ENCODE assay signal across 21 mouse cellular contexts in the genomic region with DNA sequence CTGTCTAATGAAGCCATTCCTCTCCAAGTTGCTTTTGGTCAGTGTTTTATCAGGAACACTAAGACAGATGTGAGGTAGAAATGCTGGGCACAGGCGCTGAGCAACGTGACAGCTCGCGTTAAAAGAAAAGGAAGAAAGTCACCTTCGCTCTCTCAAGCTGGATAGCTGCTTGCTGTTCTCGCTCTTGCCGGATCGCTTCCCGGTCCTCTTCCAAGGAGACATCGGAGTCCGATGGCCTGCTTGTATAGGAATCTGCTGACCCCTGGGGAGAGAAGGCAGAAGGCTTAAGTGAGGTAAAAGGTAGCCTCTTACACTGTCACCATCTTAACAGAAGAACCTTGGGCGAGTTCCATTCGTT. TPM values are rescaled to one million over a fixed set of nuclear protein-coding genes. Genes with fewer than 3 reads are reported as not detected.
DNase-seq lines count a peak whose midpoint lies in the region; ATAC-seq and TF ChIP-seq lines count a peak whose summit lies in the region.
"Had no signal": no experiment of that assay in that cellular context is flagged by ENCODE, and none has a peak within 500 bp of the region (broad histone marks: within the 10 kb centered on the region; RNA-seq: fewer than 3 reads in every experiment).

No protein-coding gene starts in this region.

- no peaks in the 10 kb centered on the region for H3K9me3 ChIP-seq in heart, embryonic 12.5 days (replicated peaks)
- H3K9me3 ChIP-seq in heart, embryonic 16.5 days (replicated peaks; ENCODE audit: control insufficient read depth, low read length), result no peaks in the 10 kb centered on the region
- no peaks in the 10 kb centered on the region for H3K9me3 ChIP-seq in lung, postnatal 0 days (ENCODE audit: low read length)
- H3K9me3 ChIP-seq: embryonic facial prominence, embryonic 13.5 days; forebrain, embryonic 12.5 days; hindbrain, embryonic 12.5 days had no signal

- H3K27ac ChIP-seq in gastrocnemius, adult 2 months, result peak overlapping the region; percentile 38; the same call in 1 of the 2 replicates
- H3K27ac ChIP-seq in heart, embryonic 12.5 days (ENCODE audit: poor library complexity, severe bottlenecking), result peak overlapping the region; percentile 74
- no peak overlapping the region for H3K27ac ChIP-seq in heart, adult 2 months
- H3K27ac ChIP-seq in heart, embryonic 16.5 days (ENCODE audit: low read length), result peak overlapping the region; percentile 57
- peak overlapping the region; percentile 44 for H3K27ac ChIP-seq in lung, postnatal 0 days (ENCODE audit: low read length)
- H3K27ac ChIP-seq: embryonic facial prominence, embryonic 13.5 days; forebrain, embryonic 12.5 days; hindbrain, embryonic 12.5 days had no signal

- no peaks in the 10 kb centered on the region for H3K79me2 ChIP-seq in heart, adult 2 months (replicated peaks; ENCODE audit: control insufficient read depth, insufficient read depth, low read length)

- H3K4me2 ChIP-seq in heart, embryonic 12.5 days, result peak overlapping the region; percentile 53
- H3K4me2 ChIP-seq in heart, embryonic 16.5 days (ENCODE audit: low read depth, low read length), result peak overlapping the region; percentile 22
- H3K4me2 ChIP-seq in lung, postnatal 0 days (replicated peaks; ENCODE audit: low read depth, low read length), result no peak overlapping the region
- H3K4me2 ChIP-seq: embryonic facial prominence, embryonic 13.5 days; forebrain, embryonic 12.5 days; hindbrain, embryonic 12.5 days had no signal

- H3K36me3 ChIP-seq in heart, embryonic 12.5 days, result no peaks in the 10 kb centered on the region
- H3K36me3 ChIP-seq in heart, adult 2 months (ENCODE audit: control insufficient read depth, insufficient read depth, low read length), result no peaks in the 10 kb centered on the region
- no peaks in the 10 kb centered on the region for H3K36me3 ChIP-seq in heart, embryonic 16.5 days (ENCODE audit: control insufficient read depth, insufficient read depth)
- no peaks in the 10 kb centered on the region for H3K36me3 ChIP-seq in lung, postnatal 0 days (ENCODE audit: insufficient read depth, low read length)
- H3K36me3 ChIP-seq: embryonic facial prominence, embryonic 13.5 days; forebrain, embryonic 12.5 days had no signal

- no peak for DNase-seq in gastrocnemius, adult 2 months
- DNase-seq in gastrocnemius, postnatal 25 days, result no peak
- no peak for DNase-seq in heart, adult 2 months
- no peak for DNase-seq in heart, postnatal 36 days
- no peak for DNase-seq in lung, postnatal 0 days (ENCODE audit: low spot score)
- DNase-seq in lung, adult 18-20 months, result no peak
- DNase-seq: cerebellum, adult 8-10 months; gastrocnemius, postnatal 14 days; kidney, adult 8-10 months had no signal

- no peak overlapping the region for H3K4me3 ChIP-seq in gastrocnemius, adult 2 months
- H3K4me3 ChIP-seq in heart, embryonic 12.5 days, result no peak overlapping the region
- H3K4me3 ChIP-seq in heart, adult 2 months, result no peak overlapping the region
- H3K4me3 ChIP-seq in heart, embryonic 16.5 days (ENCODE audit: low read length), result no peak overlapping the region
- no peak overlapping the region for H3K4me3 ChIP-seq in lung, postnatal 0 days (ENCODE audit: low read depth, low read length)
- H3K4me3 ChIP-seq: embryonic facial prominence, embryonic 13.5 days; forebrain, embryonic 12.5 days; hindbrain, embryonic 12.5 days had no signal

- no peaks in the 10 kb centered on the region for H3K27me3 ChIP-seq in heart, embryonic 12.5 days (replicated peaks)
- H3K27me3 ChIP-seq in heart, adult 2 months (ENCODE audit: control insufficient read depth, insufficient read depth, low read length), result no peaks in the 10 kb centered on the region
- no peaks in the 10 kb centered on the region for H3K27me3 ChIP-seq in heart, embryonic 16.5 days (ENCODE audit: control insufficient read depth, insufficient read depth, low read length)
- no peaks in the 10 kb centered on the region for H3K27me3 ChIP-seq in lung, postnatal 0 days (replicated peaks; ENCODE audit: insufficient read depth, low read length)
- H3K27me3 ChIP-seq: CH12.LX; embryonic facial prominence, embryonic 13.5 days; hindbrain, embryonic 12.5 days; Patski had no signal

- no peak for ATAC-seq in heart, embryonic 12.5 days (ENCODE audit: insufficient number of reproducible peaks, low FRiP score)
- ATAC-seq in heart, embryonic 16.5 days (replicated peaks; ENCODE audit: extremely low read depth, insufficient read depth, low FRiP score), result peak; percentile 50; the same call in 1 of the 2 replicates
- ATAC-seq in lung, postnatal 0 days, result no peak
- ATAC-seq: activated CD4-positive, CD25-positive, alpha-beta regulatory T cell, adult 4 months; forebrain, embryonic 16.5 days; hindbrain, embryonic 16.5 days; inflammation-experienced regulatory T-cells, adult 6 months; intestine, postnatal 0 days; Patski had no signal

- H3K9ac ChIP-seq in heart, embryonic 12.5 days, result no peak overlapping the region
- no peak overlapping the region for H3K9ac ChIP-seq in heart, adult 2 months (ENCODE audit: low read depth, low read length)
- H3K9ac ChIP-seq in heart, embryonic 16.5 days (ENCODE audit: low read length), result no peak overlapping the region
- no peak overlapping the region for H3K9ac ChIP-seq in lung, postnatal 0 days (replicated peaks; ENCODE audit: low read depth)
- H3K9ac ChIP-seq: embryonic facial prominence, embryonic 13.5 days; forebrain, embryonic 12.5 days; hindbrain, embryonic 12.5 days had no signal

- no peak for TF ChIP-seq POLR2A in heart, adult 2 months (IDR thresholded peaks at IDR 0.05; ENCODE audit: insufficient read depth, low read depth, low read length)

- intact Hi-C loops in gastrocnemius, adult 2 months (cut with DNase I), result no loop called here
- intact Hi-C loops in heart, adult 2 months (cut with DNase I), result no loop called here
- intact Hi-C loops in heart, postnatal 36 days (cut with DNase I), result no loop called here

- no peak for TF ChIP-seq EP300 in heart, adult 2 months (IDR thresholded peaks at IDR 0.05; ENCODE audit: insufficient read depth, low read depth, low read length)
- no peak for TF ChIP-seq EP300 in lung, postnatal 0 days (IDR thresholded peaks at IDR 0.05)

- peaks cover 20% of the 10 kb centered on the region for H3K4me1 ChIP-seq in heart, embryonic 12.5 days (replicated peaks)
- H3K4me1 ChIP-seq in heart, adult 2 months (ENCODE audit: control insufficient read depth, insufficient read depth, low read length), result no peaks in the 10 kb centered on the region; the same call in 1 of the 2 replicates
- H3K4me1 ChIP-seq in heart, embryonic 16.5 days (ENCODE audit: control insufficient read depth, insufficient read depth, low read length), result 0 out of 2 replicates have a peak, but pooled peaks cover 4% of the 10 kb centered on the region
- peaks cover 4% of the 10 kb centered on the region; the same call in 1 of the 2 replicates for H3K4me1 ChIP-seq in lung, postnatal 0 days (ENCODE audit: insufficient read depth, low read depth, low read length)
- H3K4me1 ChIP-seq: forebrain, embryonic 12.5 days; hindbrain, embryonic 12.5 days had no signal

- no peak for TF ChIP-seq CTCF in gastrocnemius, adult 2 months (IDR thresholded peaks at IDR 0.05)
- no peak for TF ChIP-seq CTCF in heart, adult 2 months (IDR thresholded peaks at IDR 0.05)
- no peak for TF ChIP-seq CTCF in lung, postnatal 0 days (IDR thresholded peaks at IDR 0.05)

- WGBS in heart, embryonic 12.5 days, result 60% methylated on average over 13 of the region's 13 CpGs
- WGBS in heart, adult 2 months, result 64% methylated on average over 13 of the region's 13 CpGs
- WGBS in heart, embryonic 16.5 days, result 49% methylated on average over 13 of the region's 13 CpGs
- 79% methylated on average over 13 of the region's 13 CpGs for WGBS in lung, postnatal 0 days

RNA-seq across cellular contexts. Expression of a gene that starts 52.8 kb away (rescaled TPM):
- 10 to 100 TPM; 29.9 to 38.6 TPM for total RNA-seq in gastrocnemius, adult 2 months (2021)
- 10 to 100 TPM; 30.7 to 31.8 TPM for total RNA-seq in gastrocnemius, postnatal 25 days (2021)
- 86.4 and 90.9 TPM in 2 replicates for polyA plus RNA-seq in heart, embryonic 12.5 days (2016; fragmentation: Nextera tagmentation; extraction: Ambion mirVana)
- 10 to 100 TPM; 32.5 to 33.9 TPM for total RNA-seq in heart, adult 2 months (2021)
- polyA plus RNA-seq in heart, adult 2 months (2012; rRNA removed), result 10.0 and 23.9 TPM in 2 replicates
- 43.2 and 45.7 TPM in 2 replicates for polyA plus RNA-seq in heart, embryonic 16.5 days (2015; fragmentation: Nextera tagmentation; extraction: Ambion mirVana)
- total RNA-seq in heart, postnatal 36 days (2021), result 10 to 100 TPM; 33.8 to 35.0 TPM
- polyA plus RNA-seq in lung, postnatal 0 days (2015; fragmentation: Nextera tagmentation; extraction: Ambion mirVana), result 22.0 and 23.4 TPM in 2 replicates
